Mouse (Mus musculus): ENCODE results near the gene Fdx1l. TPM values are rescaled to one million over a fixed set of nuclear protein-coding genes. Genes with fewer than 3 reads are reported as not detected.
"Not testable (repeated sequence)": the region's sequence is repeated elsewhere in the genome, so short reads cannot be mapped to it uniquely, and the experiment has no call there.

Gene Fdx1l
- polyA plus RNA-seq, 1 experiment from 2014 or later = 60.8 TPM

GRCm38 (mm10) chr9:21045235-21045634 is 28.2 kb downstream of the Fdx1l start:
- Histone ChIP-seq H3K4me1 (ENCODE audit: control insufficient read depth, insufficient read depth, low read length) (no peaks in the 10 kb centered on the region), H3K4me2 (ENCODE audit: low read depth, low read length) (no peak overlapping the region), H3K27ac (replicated peaks; ENCODE audit: low read depth, low read length) (no peak overlapping the region), H3K27me3 (replicated peaks; ENCODE audit: control insufficient read depth, insufficient read depth, low read length) (peaks cover 2% of the 10 kb centered on the region; the same call in 1 of the 2 replicates), H3K4me3 (ENCODE audit: low read depth, low read length) (no peak overlapping the region), H3K9ac (ENCODE audit: low read depth, low read length) (no peak overlapping the region), H3K36me3 (ENCODE audit: control insufficient read depth, insufficient read depth, low read length) (no peaks in the 10 kb centered on the region), H3K9me3 (ENCODE audit: control insufficient read depth, low read length) (no peaks in the 10 kb centered on the region)
- no peak for DNase-seq (ENCODE audit: low spot score)
- WGBS = 73% methylated on average over 3 of the region's 3 CpGs
- ATAC-seq (ENCODE audit: low read depth) = no peak

- H3K9me3 ChIP-seq (ENCODE audit: control insufficient read depth, low read length); H3K4me3 ChIP-seq (ENCODE audit: low read depth, low read length); H3K36me3 ChIP-seq (ENCODE audit: control insufficient read depth, insufficient read depth, low read length); H3K9ac ChIP-seq (ENCODE audit: low read depth, low read length); ATAC-seq (ENCODE audit: low read depth); DNase-seq (ENCODE audit: low spot score); H3K27ac ChIP-seq (replicated peaks; ENCODE audit: low read depth, low read length); H3K27me3 ChIP-seq (replicated peaks; ENCODE audit: control insufficient read depth, insufficient read depth, low read length); H3K4me2 ChIP-seq (ENCODE audit: low read depth, low read length); H3K4me1 ChIP-seq (ENCODE audit: control insufficient read depth, insufficient read depth, low read length): not testable (repeated sequence)
- 43% methylated on average over 1 of the region's 1 CpGs for WGBS
Observed at GRCm38 (mm10) chr9:21044785-21045184, 28.6 kb downstream of the Fdx1l start.

- DNase-seq (ENCODE audit: low spot score) = no peak
- 79% methylated on average over 4 of the region's 4 CpGs for WGBS
- peaks cover 18% of the 10 kb centered on the region for H3K27me3 ChIP-seq (replicated peaks; ENCODE audit: control insufficient read depth, insufficient read depth, low read length)
- H3K4me1 ChIP-seq (ENCODE audit: control insufficient read depth, insufficient read depth, low read length) = no peaks in the 10 kb centered on the region
- H3K9ac ChIP-seq (ENCODE audit: low read depth, low read length) = no peak overlapping the region
- H3K36me3 ChIP-seq (ENCODE audit: control insufficient read depth, insufficient read depth, low read length) = no peaks in the 10 kb centered on the region
- no peak overlapping the region for H3K4me3 ChIP-seq (ENCODE audit: low read depth, low read length)
- no peak for ATAC-seq (ENCODE audit: low read depth)
- H3K9me3 ChIP-seq (ENCODE audit: control insufficient read depth, low read length) = peaks cover 5% of the 10 kb centered on the region; the same call in 1 of the 2 replicates
- no peak overlapping the region for H3K27ac ChIP-seq (replicated peaks; ENCODE audit: low read depth, low read length)
- H3K4me2 ChIP-seq (ENCODE audit: low read depth, low read length) = no peak overlapping the region
Observed at GRCm38 (mm10) chr9:21043563-21043962, 29.9 kb downstream of the Fdx1l start.

DNA sequence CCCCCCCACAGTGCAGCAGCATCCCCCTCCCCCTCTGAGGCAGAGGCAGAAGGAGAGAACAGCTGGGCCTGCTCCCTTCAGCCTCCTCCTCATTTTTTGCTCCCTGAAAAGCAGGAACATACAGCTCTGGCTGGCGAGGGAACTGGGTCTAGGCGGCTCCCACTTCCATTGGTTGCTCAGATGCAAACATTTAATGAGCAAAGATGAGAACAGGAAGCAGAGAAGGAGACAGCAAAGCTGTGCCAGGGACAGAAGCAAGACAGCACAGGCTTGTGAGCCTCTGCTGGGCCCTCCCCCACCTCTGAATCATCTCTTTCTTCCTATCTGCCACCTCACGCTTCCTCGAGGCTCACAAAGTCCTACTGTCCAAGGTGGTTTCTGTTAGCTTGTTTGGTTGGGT is 32.1 kb downstream of the Fdx1l start:
- DNase-seq (ENCODE audit: low spot score) = no peak
- Histone ChIP-seq H3K4me1 (ENCODE audit: control insufficient read depth, insufficient read depth, low read length) (peaks cover 13% of the 10 kb centered on the region), H3K27me3 (replicated peaks; ENCODE audit: control insufficient read depth, insufficient read depth, low read length) (peaks cover 40% of the 10 kb centered on the region), H3K9me3 (ENCODE audit: control insufficient read depth, low read length) (peaks cover 5% of the 10 kb centered on the region; the same call in 1 of the 2 replicates), H3K9ac (ENCODE audit: low read depth, low read length) (no peak overlapping the region), H3K4me3 (ENCODE audit: low read depth, low read length) (no peak overlapping the region), H3K4me2 (ENCODE audit: low read depth, low read length) (no peak overlapping the region), H3K36me3 (ENCODE audit: control insufficient read depth, insufficient read depth, low read length) (no peaks in the 10 kb centered on the region), H3K27ac (replicated peaks; ENCODE audit: low read depth, low read length) (no peak overlapping the region)
- 37% methylated on average over 4 of the region's 4 CpGs for WGBS
- no peak for ATAC-seq (ENCODE audit: low read depth)

- peaks cover 5% of the 10 kb centered on the region; the same call in 1 of the 2 replicates for H3K9me3 ChIP-seq (ENCODE audit: control insufficient read depth, low read length)
- H3K27me3 ChIP-seq (replicated peaks; ENCODE audit: control insufficient read depth, insufficient read depth, low read length) = peaks cover 55% of the 10 kb centered on the region
- 64% methylated on average over 3 of the region's 3 CpGs for WGBS
- H3K9ac ChIP-seq (ENCODE audit: low read depth, low read length) = no peak overlapping the region
- no peak overlapping the region for H3K4me2 ChIP-seq (ENCODE audit: low read depth, low read length)
- no peak overlapping the region for H3K4me3 ChIP-seq (ENCODE audit: low read depth, low read length)
- DNase-seq (ENCODE audit: low spot score) (no peak), ATAC-seq (ENCODE audit: low read depth) (no peak)
- no peaks in the 10 kb centered on the region for H3K36me3 ChIP-seq (ENCODE audit: control insufficient read depth, insufficient read depth, low read length)
- H3K27ac ChIP-seq (replicated peaks; ENCODE audit: low read depth, low read length) = no peak overlapping the region
- H3K4me1 ChIP-seq (ENCODE audit: control insufficient read depth, insufficient read depth, low read length) = peaks cover 13% of the 10 kb centered on the region
Observed at GRCm38 (mm10) chr9:21039779-21040178, 33.6 kb downstream of the Fdx1l start.

- Histone ChIP-seq H3K4me1 (ENCODE audit: control insufficient read depth, insufficient read depth, low read length) (peaks cover 24% of the 10 kb centered on the region), H3K4me2 (ENCODE audit: low read depth, low read length) (peak overlapping the region; percentile 69), H3K36me3 (ENCODE audit: control insufficient read depth, insufficient read depth, low read length) (no peaks in the 10 kb centered on the region), H3K27me3 (replicated peaks; ENCODE audit: control insufficient read depth, insufficient read depth, low read length) (peaks cover 77% of the 10 kb centered on the region), H3K27ac (replicated peaks; ENCODE audit: low read depth, low read length) (no peak overlapping the region), H3K9ac (ENCODE audit: low read depth, low read length) (peak overlapping the region; percentile 52), H3K9me3 (ENCODE audit: control insufficient read depth, low read length) (peaks cover 5% of the 10 kb centered on the region; the same call in 1 of the 2 replicates), H3K4me3 (ENCODE audit: low read depth, low read length) (peak overlapping the region; percentile 42)
- ATAC-seq (ENCODE audit: low read depth) = peak; percentile 41; the same call in 1 of the 2 replicates
- DNase-seq (ENCODE audit: low spot score) = no peak
- WGBS = 4% methylated on average over 26 of the region's 31 CpGs
Observed at GRCm38 (mm10) chr9:21037481-21037891, 35.9 kb downstream of the Fdx1l start.

- ATAC-seq (ENCODE audit: low read depth) (no peak), DNase-seq (ENCODE audit: low spot score) (no peak)
- Histone ChIP-seq H3K4me2 (ENCODE audit: low read depth, low read length) (peak overlapping the region; percentile 69), H3K9ac (ENCODE audit: low read depth, low read length) (no peak overlapping the region), H3K4me3 (ENCODE audit: low read depth, low read length) (0 out of 2 replicates have a peak overlapping the region, but pooled peaks have one; percentile 4), H3K27ac (replicated peaks; ENCODE audit: low read depth, low read length) (no peak overlapping the region), H3K36me3 (ENCODE audit: control insufficient read depth, insufficient read depth, low read length) (no peaks in the 10 kb centered on the region), H3K27me3 (replicated peaks; ENCODE audit: control insufficient read depth, insufficient read depth, low read length) (peaks cover 85% of the 10 kb centered on the region), H3K9me3 (ENCODE audit: control insufficient read depth, low read length) (peaks cover 5% of the 10 kb centered on the region; the same call in 1 of the 2 replicates), H3K4me1 (ENCODE audit: control insufficient read depth, insufficient read depth, low read length) (peaks cover 31% of the 10 kb centered on the region)
- under 1% methylated on average over 20 of the region's 22 CpGs for WGBS
Observed at GRCm38 (mm10) chr9:21036666-21037065, 36.7 kb downstream of the Fdx1l start.

DNA sequence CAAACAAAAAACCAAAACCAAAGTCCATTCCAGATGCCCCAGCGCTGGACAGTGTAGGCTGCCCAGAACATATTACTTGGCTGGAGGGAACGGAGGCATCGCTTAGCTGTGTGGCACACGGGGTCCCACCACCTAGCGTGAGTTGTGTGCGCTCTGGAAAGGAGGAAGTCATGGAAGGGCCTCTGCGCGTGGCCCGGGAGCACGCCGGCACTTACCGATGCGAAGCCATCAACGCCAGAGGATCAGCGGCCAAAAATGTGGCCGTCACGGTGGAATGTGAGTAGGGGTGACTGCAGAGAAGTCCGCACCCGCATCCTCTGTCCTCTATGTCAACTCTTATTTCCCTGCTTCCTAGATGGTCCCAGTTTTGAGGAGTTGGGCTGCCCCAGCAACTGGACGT is 37.3 kb downstream of the Fdx1l start:
- no peaks in the 10 kb centered on the region for H3K36me3 ChIP-seq (ENCODE audit: control insufficient read depth, insufficient read depth, low read length)
- H3K27me3 ChIP-seq (replicated peaks; ENCODE audit: control insufficient read depth, insufficient read depth, low read length) = peaks cover 87% of the 10 kb centered on the region
- peaks cover 32% of the 10 kb centered on the region for H3K4me1 ChIP-seq (ENCODE audit: control insufficient read depth, insufficient read depth, low read length)
- no peak overlapping the region for H3K4me3 ChIP-seq (ENCODE audit: low read depth, low read length)
- no peak overlapping the region for H3K27ac ChIP-seq (replicated peaks; ENCODE audit: low read depth, low read length)
- DNase-seq (ENCODE audit: low spot score) = no peak
- 9% methylated on average over 20 of the region's 20 CpGs for WGBS
- H3K9me3 ChIP-seq (ENCODE audit: control insufficient read depth, low read length) = peaks cover 5% of the 10 kb centered on the region; the same call in 1 of the 2 replicates
- H3K9ac ChIP-seq (ENCODE audit: low read depth, low read length) = no peak overlapping the region
- ATAC-seq (ENCODE audit: low read depth) = no peak
- no peak overlapping the region for H3K4me2 ChIP-seq (ENCODE audit: low read depth, low read length)

- no peak overlapping the region for H3K4me3 ChIP-seq (ENCODE audit: low read depth, low read length)
- H3K4me2 ChIP-seq (ENCODE audit: low read depth, low read length) = no peak overlapping the region
- 22% methylated on average over 9 of the region's 9 CpGs for WGBS
- DNase-seq (ENCODE audit: low spot score) = no peak
- peaks cover 87% of the 10 kb centered on the region for H3K27me3 ChIP-seq (replicated peaks; ENCODE audit: control insufficient read depth, insufficient read depth, low read length)
- H3K9ac ChIP-seq (ENCODE audit: low read depth, low read length) = no peak overlapping the region
- H3K4me1 ChIP-seq (ENCODE audit: control insufficient read depth, insufficient read depth, low read length) = peaks cover 32% of the 10 kb centered on the region
- H3K9me3 ChIP-seq (ENCODE audit: control insufficient read depth, low read length) = peaks cover 5% of the 10 kb centered on the region; the same call in 1 of the 2 replicates
- ATAC-seq (ENCODE audit: low read depth) = no peak
- no peak overlapping the region for H3K27ac ChIP-seq (replicated peaks; ENCODE audit: low read depth, low read length)
- H3K36me3 ChIP-seq (ENCODE audit: control insufficient read depth, insufficient read depth, low read length) = no peaks in the 10 kb centered on the region
Observed at GRCm38 (mm10) chr9:21035586-21035985, 37.8 kb downstream of the Fdx1l start.
